Mouse (Mus musculus) kidney, embryonic 16.5 days (tissue): ENCODE results near the gene Tysnd1. TPM values are rescaled to one million over a fixed set of nuclear protein-coding genes. Genes with fewer than 3 reads are reported as not detected.

Experiments
- ATAC-seq: fragments of 200-750 bp; cut with Nextera tagmentation; 2 replicates; pipeline ENCODE4 v1.8.0; 2017; ENCODE audit warnings: moderate TSS enrichment; ENCODE audit not compliant: low FRiP score, low TSS enrichment
- H3K27ac ChIP-seq: fragments of 300-500 bp; sonication (generic); 2 replicates; pipeline ENCODE4 v1.5.1; 2014; ENCODE audit warnings: low read length
- H3K27me3 ChIP-seq: fragments of 300-500 bp; sonication (generic); 2 replicates; pipeline ENCODE4 v1.6.1; 2014; ENCODE audit warnings: low read length, control low read depth, mixed read lengths; ENCODE audit not compliant: insufficient read depth
- H3K36me3 ChIP-seq: fragments of 300-500 bp; sonication (generic); 2 replicates; pipeline ENCODE4 v1.6.1; 2014; ENCODE audit warnings: low read length, control low read depth, mixed read lengths; ENCODE audit not compliant: insufficient read depth
- H3K4me1 ChIP-seq: fragments of 300-500 bp; sonication (generic); 2 replicates; pipeline ENCODE4 v1.6.1; 2014; ENCODE audit warnings: low read length, control low read depth, mixed read lengths; ENCODE audit not compliant: insufficient read depth
- H3K4me2 ChIP-seq: fragments of 300-500 bp; sonication (generic); replicated peaks from 2 replicates; pipeline ENCODE4 v1.6.1; 2014; ENCODE audit warnings: low read depth, low read length
- H3K4me3 ChIP-seq: fragments of 300-500 bp; sonication (generic); 2 replicates; pipeline ENCODE4 v1.5.1; 2014; ENCODE audit warnings: mild to moderate bottlenecking, low read length
- H3K9ac ChIP-seq: fragments of 300-500 bp; sonication (generic); replicated peaks from 2 replicates; pipeline ENCODE4 v1.6.1; 2014; ENCODE audit warnings: low read length
- H3K9me3 ChIP-seq: fragments of 300-500 bp; sonication (generic); 2 replicates; pipeline ENCODE4 v1.6.1; 2016; ENCODE audit warnings: low read length, control low read depth
- WGBS: fragments of 180-500 bp; shearing (Covaris S2); extraction: QIAGEN DNeasy Blood & Tissue Kit; methylation state at CpG from one replicate; pipeline ENCODE4 v1.1.7; 2014; 5-methylcytosine and 5-hydroxymethylcytosine counted together
- polyA plus RNA-seq: library from polyadenylated mRNA; unstranded; fragments of >200 nt; fragmentation: Nextera tagmentation; extraction: Ambion mirVana; gene quantifications from 2 replicates; pipeline ENCODE4 v1.2.1, GENCODE M21; 2015

Gene Tysnd1
- polyA plus RNA-seq, 1 experiment from 2014 or later = 37.0 TPM

GRCm38 (mm10) chr10:61680015-61680913, 15.1 kb upstream of the Tysnd1 start, which contains the start of gene Sar1a:
TSS of gene Sar1a (plus strand) at chr10:61680299.
- WGBS = under 1% methylated on average over 69 of the region's 84 CpGs
- H3K4me3 ChIP-seq = peak within 1 kb of the TSS; percentile 96
- H3K27ac ChIP-seq = peak within 1 kb of the TSS; percentile 78
- no peaks in the 10 kb centered on the region for H3K27me3 ChIP-seq
- peak; percentile 100 for ATAC-seq
- H3K4me1 ChIP-seq = peaks cover 19% of the 10 kb centered on the region
- H3K9me3 ChIP-seq = no peaks in the 10 kb centered on the region
- peaks cover 7% of the 10 kb centered on the region; the same call in 1 of the 2 replicates for H3K36me3 ChIP-seq
- peak within 1 kb of the TSS; percentile 96 for H3K9ac ChIP-seq
- peak within 1 kb of the TSS; percentile 92 for H3K4me2 ChIP-seq

DNA sequence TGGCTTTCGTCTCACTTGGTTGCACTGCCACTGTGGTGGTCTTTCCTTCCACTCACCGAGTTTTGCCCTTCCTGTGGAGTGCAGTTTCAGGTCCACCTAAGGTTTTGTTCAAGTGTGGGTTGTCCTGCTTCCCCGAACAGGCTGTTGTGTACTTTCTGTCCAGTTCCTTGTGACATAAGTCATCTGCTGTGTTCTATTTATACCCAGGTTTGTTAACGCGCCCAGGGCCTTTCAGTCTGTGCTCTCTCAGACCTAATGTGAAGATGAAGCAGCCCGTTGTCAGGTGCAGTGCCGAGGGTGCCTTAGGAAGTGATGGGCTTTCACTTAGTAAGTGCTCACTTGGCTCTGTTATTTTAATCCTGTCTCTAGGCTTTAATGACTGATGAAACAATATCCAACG, 5.9 kb upstream of the Tysnd1 start:
- peaks cover 75% of the 10 kb centered on the region for H3K36me3 ChIP-seq
- H3K9me3 ChIP-seq = no peaks in the 10 kb centered on the region
- no peak overlapping the region for H3K9ac ChIP-seq
- no peak for ATAC-seq
- no peaks in the 10 kb centered on the region for H3K4me1 ChIP-seq
- WGBS = 81% methylated on average over 8 of the region's 8 CpGs
- no peak overlapping the region for H3K4me3 ChIP-seq
- no peak overlapping the region for H3K27ac ChIP-seq
- H3K27me3 ChIP-seq = no peaks in the 10 kb centered on the region
- H3K4me2 ChIP-seq = no peak overlapping the region

DNA sequence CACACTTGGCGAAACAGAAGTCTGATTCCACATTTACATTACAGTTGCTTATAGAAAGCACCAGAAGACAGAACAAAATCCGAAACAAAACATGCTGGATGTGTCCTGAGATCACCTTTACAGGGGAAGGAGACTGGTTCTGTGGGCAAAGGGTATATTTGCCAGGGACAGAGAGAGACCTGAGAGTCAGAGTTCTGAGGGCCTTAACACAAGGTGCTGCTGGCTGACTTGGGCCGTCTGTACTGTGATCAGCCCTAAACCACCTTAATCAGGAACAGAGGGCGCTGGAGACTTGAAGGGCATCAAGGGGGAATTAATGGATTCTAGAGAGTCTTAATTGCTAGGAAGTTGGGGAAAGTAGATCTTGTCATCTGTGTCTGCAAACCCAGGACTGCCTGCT, 1.8 kb upstream of the Tysnd1 start:
- peaks cover 46% of the 10 kb centered on the region for H3K36me3 ChIP-seq

GRCm38 (mm10) chr10:61695703-61696559, 617 bp downstream of the Tysnd1 start:
- Histone ChIP-seq H3K27ac (no peak overlapping the region; the same call in 1 of the 2 replicates), H3K27me3 (no peaks in the 10 kb centered on the region), H3K9me3 (no peaks in the 10 kb centered on the region), H3K4me3 (peak overlapping the region; percentile 83), H3K4me2 (peak overlapping the region; percentile 98), H3K36me3 (peaks cover 32% of the 10 kb centered on the region), H3K9ac (peak overlapping the region; percentile 77), H3K4me1 (peaks cover 14% of the 10 kb centered on the region)
- under 1% methylated on average over 98 of the region's 111 CpGs for WGBS
- ATAC-seq = peak; percentile 40; the same call in 1 of the 2 replicates

More for the DNA sequence above, 1.8 kb upstream of the Tysnd1 start:
- ATAC-seq = no peak
- no peaks in the 10 kb centered on the region for H3K27me3 ChIP-seq
- no peak overlapping the region for H3K9ac ChIP-seq
- no peaks in the 10 kb centered on the region for H3K9me3 ChIP-seq
- H3K4me3 ChIP-seq = no peak overlapping the region
- no peak overlapping the region for H3K4me2 ChIP-seq
- H3K27ac ChIP-seq = no peak overlapping the region
- peaks cover 14% of the 10 kb centered on the region for H3K4me1 ChIP-seq
- 74% methylated on average over 4 of the region's 4 CpGs for WGBS

GRCm38 (mm10) chr10:61696560-61696823, 1.2 kb downstream of the Tysnd1 start:
- Histone ChIP-seq H3K9me3 (no peaks in the 10 kb centered on the region), H3K4me3 (peak overlapping the region; percentile 83), H3K36me3 (peaks cover 27% of the 10 kb centered on the region), H3K4me1 (peaks cover 14% of the 10 kb centered on the region), H3K27ac (no peak overlapping the region; the same call in 1 of the 2 replicates), H3K27me3 (no peaks in the 10 kb centered on the region), H3K9ac (peak overlapping the region; percentile 77), H3K4me2 (peak overlapping the region; percentile 98)
- no peak for ATAC-seq
- 8% methylated on average over 19 of the region's 19 CpGs for WGBS

- peak; percentile 24; the same call in 1 of the 2 replicates for ATAC-seq
- Histone ChIP-seq H3K27ac (no peak overlapping the region), H3K4me2 (peak overlapping the region; percentile 98), H3K4me1 (peaks cover 14% of the 10 kb centered on the region), H3K4me3 (peak overlapping the region; percentile 83), H3K9me3 (no peaks in the 10 kb centered on the region), H3K27me3 (no peaks in the 10 kb centered on the region), H3K9ac (peak overlapping the region; percentile 77), H3K36me3 (peaks cover 27% of the 10 kb centered on the region)
- 76% methylated on average over 2 of the region's 2 CpGs for WGBS
Measured at GRCm38 (mm10) chr10:61697028-61697427, 1.7 kb downstream of the Tysnd1 start.

DNA sequence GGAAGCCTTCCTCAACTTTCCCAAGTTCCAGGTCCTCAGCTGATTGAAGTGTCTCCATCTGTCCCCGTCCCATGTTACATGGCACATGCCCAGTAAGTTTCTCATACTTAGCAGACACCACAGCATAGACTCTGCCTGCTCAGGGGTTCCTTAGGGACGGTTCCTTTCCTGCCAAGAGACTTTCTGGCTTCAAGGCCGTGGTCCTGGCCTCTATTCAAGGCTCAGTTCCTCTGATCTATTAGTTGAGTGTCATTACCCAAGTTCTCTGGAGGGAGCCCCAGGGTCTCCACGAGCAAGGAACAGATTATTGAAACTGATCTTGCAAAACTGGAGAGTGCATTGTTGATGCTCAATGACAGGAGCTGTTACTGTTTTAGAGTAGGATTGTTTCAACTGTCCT, 9.3 kb downstream of the Tysnd1 start:
- Histone ChIP-seq H3K4me1 (no peaks in the 10 kb centered on the region), H3K4me3 (no peak overlapping the region), H3K36me3 (peaks cover 27% of the 10 kb centered on the region), H3K4me2 (no peak overlapping the region), H3K9ac (no peak overlapping the region), H3K27me3 (no peaks in the 10 kb centered on the region), H3K27ac (no peak overlapping the region), H3K9me3 (no peaks in the 10 kb centered on the region)
- ATAC-seq = no peak
- WGBS = 79% methylated on average over 4 of the region's 4 CpGs

GRCm38 (mm10) chr10:61706412-61707375, 11.4 kb downstream of the Tysnd1 start:
- 69% methylated on average over 6 of the region's 6 CpGs for WGBS
- Histone ChIP-seq H3K36me3 (peaks cover 22% of the 10 kb centered on the region), H3K4me3 (no peak overlapping the region), H3K27me3 (no peaks in the 10 kb centered on the region), H3K27ac (no peak overlapping the region), H3K9ac (no peak overlapping the region), H3K9me3 (no peaks in the 10 kb centered on the region), H3K4me1 (no peaks in the 10 kb centered on the region), H3K4me2 (no peak overlapping the region)
- peak; percentile 67; the same call in 1 of the 2 replicates for ATAC-seq

DNA sequence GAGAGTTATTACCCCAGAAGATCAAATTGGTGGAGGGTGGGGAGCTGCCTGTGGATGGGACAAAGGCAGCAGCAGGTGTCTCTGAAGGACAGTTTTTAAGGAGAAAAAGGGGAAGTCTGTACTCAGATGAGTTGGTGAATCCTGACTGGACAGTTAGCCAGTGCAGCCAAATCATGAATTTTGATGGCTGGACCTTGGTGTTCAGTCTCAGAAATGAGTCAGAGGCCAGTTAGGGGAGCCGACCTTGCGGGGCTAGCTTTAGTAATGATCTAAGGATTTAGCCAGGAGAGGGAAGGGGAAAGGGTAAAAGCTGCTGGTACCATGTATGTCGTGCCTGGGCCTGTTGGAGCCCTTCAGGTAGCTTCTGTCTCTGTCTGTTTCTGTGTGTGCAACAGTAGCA, 18.3 kb downstream of the Tysnd1 start:
- no peak overlapping the region for H3K27ac ChIP-seq
- no peak overlapping the region for H3K4me2 ChIP-seq
- H3K9me3 ChIP-seq = no peaks in the 10 kb centered on the region
- H3K36me3 ChIP-seq = no peaks in the 10 kb centered on the region
- H3K9ac ChIP-seq = no peak overlapping the region
- no peaks in the 10 kb centered on the region for H3K27me3 ChIP-seq
- WGBS = 72% methylated on average over 3 of the region's 3 CpGs
- H3K4me3 ChIP-seq = no peak overlapping the region
- peaks cover 10% of the 10 kb centered on the region for H3K4me1 ChIP-seq
- no peak for ATAC-seq
